Mouse (Mus musculus) MEL (cell line): ENCODE data around the gene Gsap.

ENCODE experiments used
- CHD2 ChIP-seq: IDR thresholded peaks from 2 replicates; pipeline ENCODE4 v1.6.1; 2011; ENCODE audit warnings: low read length, improper control_type of control experiment
- CTCF ChIP-seq, 3 experiments: IDR thresholded peaks in 2 of 3; conservative IDR thresholded peaks in 1 of 3; 2 replicates each; pipeline ENCODE4 v1.5.1; 2011 to 2012; ENCODE audit warnings: low read length in 3 of 3, low read depth in 2 of 3, mild to moderate bottlenecking in 2 of 3, improper control_type of control experiment in 1 of 3, inconsistent platforms in 1 of 3, mixed read lengths in 1 of 3, moderate library complexity in 1 of 3; ENCODE audit not compliant: control insufficient read depth in 1 of 3, insufficient read depth in 1 of 3, poor library complexity in 1 of 3, severe bottlenecking in 1 of 3
- GATA1 ChIP-seq: IDR thresholded peaks from 2 replicates; pipeline ENCODE4 v1.6.1; 2011; ENCODE audit warnings: low read depth, low read length, improper control_type of control experiment
- MXI1 ChIP-seq: IDR thresholded peaks from 2 replicates; pipeline ENCODE4 v1.6.1; 2011; ENCODE audit warnings: mild to moderate bottlenecking, low read depth, low read length, improper control_type of control experiment
- RAD21 ChIP-seq: IDR thresholded peaks from 2 replicates; pipeline ENCODE4 v1.6.1; 2011; ENCODE audit warnings: mild to moderate bottlenecking, low read depth, low read length, improper control_type of control experiment
- TBP ChIP-seq: IDR thresholded peaks from 2 replicates; pipeline ENCODE4 v1.8.0; 2011; ENCODE audit warnings: low read depth, low read length, improper control_type of control experiment

GRCm38 (mm10) chr5:21212933-21213332, 26.9 kb downstream of the Gsap start:
- TF ChIP-seq TBP (no peak), GATA1 (no peak), CHD2 (no peak), RAD21 (no peak), CTCF (IDR thresholded peaks at IDR 0.05 in 2 of 3, conservative IDR thresholded peaks at IDR 0.05 in 1 of 3; ENCODE audit: control insufficient read depth in 1 of 3, insufficient read depth in 1 of 3, low read depth in 2 of 3, low read length in 3 of 3, poor library complexity in 1 of 3, severe bottlenecking in 1 of 3) (no peak), MXI1 (no peak)
